Mouse (Mus musculus) layer of hippocampus, postnatal 14 days (tissue): ENCODE data around the gene Grip1. TPM values are rescaled to one million over a fixed set of nuclear protein-coding genes. Genes with fewer than 3 reads are reported as not detected.

ENCODE experiments used
- DNase-seq, 2 experiments: peaks; one replicate each; pipeline ENCODE4 v3.0.0; 2021 to 2022; ENCODE audit warnings: low spot score in 2 of 2, mixed read lengths in 1 of 2
- total RNA-seq, 2 experiments: library from RNA; stranded (reverse); gene quantifications; 2 replicates each; pipeline ENCODE4 v1.2.3; 2021

Gene Grip1
- total RNA-seq, 2 experiments from 2014 or later = 40.2 to 40.3 TPM

DNA sequence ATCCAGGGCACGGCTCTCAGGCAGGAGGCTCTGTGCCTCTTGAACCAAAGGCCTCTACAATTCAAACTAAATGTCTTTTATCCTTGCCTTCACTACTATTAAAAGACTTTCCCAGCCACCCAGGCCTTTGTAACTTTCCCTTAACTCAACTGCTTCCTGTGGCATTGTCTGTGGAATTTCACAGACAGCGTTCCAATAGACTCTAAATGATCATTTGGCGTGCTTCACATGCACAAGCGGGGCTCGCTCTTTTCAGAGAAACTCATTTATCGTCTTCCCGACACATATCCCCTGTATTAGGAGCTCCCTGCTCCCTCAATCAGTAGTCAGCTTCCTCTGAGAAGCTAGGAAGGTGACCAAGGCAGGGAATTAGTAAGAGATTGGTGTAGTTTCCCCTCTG lies 104.8 kb downstream of the Grip1 start:
- no peak for DNase-seq

DNA sequence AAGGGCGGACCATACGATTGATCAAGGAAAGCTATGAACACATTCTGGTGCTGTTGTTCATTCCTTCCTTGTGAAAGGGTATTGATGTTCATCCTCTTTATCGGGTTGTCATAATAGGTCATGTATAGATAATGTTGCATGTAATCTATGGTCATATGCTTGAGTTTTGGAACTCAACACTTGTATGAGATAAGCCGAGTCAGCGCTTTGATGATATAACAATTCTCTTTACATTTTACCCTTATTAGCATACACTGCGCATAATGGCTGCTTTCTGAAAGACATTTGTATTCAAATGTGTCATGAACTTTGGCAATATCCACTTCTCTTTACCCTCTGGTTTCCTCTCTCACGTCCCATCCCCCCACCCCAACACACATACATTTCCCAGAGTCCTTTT lies 111.2 kb downstream of the Grip1 start:
- DNase-seq = no peak

- DNase-seq = no peak
Measured at GRCm38 (mm10) chr10:119573134-119573533, 119.5 kb downstream of the Grip1 start.

- no peak for DNase-seq
Measured at GRCm38 (mm10) chr10:119575780-119576179, 122.2 kb downstream of the Grip1 start.

- no peak for DNase-seq
Measured at GRCm38 (mm10) chr10:119580024-119580423, 126.4 kb downstream of the Grip1 start.

DNA sequence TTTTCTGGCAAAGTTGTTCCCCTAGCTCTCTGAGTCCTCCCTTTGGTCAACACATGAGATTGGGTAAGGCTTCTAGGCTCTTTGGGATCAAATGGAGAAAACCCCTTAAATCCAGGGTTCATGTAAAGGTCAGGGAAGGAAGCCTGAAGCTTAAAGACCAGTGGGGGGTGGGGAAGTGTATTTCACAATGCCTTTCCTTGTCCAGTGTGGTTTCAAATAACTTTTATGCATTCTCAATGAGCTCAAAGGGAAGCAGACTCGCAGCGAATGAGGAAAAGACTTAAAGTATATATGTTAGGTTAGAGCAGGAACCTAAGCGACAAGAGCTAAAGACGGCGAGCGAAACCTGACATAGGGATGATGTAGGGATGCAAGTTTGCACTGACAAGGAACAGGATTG lies 131.0 kb downstream of the Grip1 start:
- DNase-seq = no peak

DNA sequence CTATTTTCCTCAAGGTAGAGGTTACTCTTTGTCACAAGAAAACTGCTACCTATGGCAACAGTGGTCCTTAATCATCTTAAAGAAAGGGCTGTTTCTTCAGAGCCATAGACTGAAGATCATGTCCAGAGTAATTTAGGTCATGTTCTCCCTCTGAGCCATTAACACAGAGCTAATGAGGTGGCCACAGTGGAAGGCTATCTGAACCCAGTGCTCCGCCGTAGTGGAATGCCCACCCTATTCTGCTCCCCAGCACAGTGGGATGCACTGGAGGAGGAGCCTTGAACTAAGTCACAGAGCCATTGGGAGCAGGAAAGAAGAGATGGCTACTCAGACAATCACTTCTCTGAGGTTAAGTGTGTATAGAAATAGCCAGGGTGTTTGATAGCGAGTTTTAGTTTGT lies 133.3 kb downstream of the Grip1 start:
- DNase-seq = no peak

GRCm38 (mm10) chr10:119596822-119597221 lies 143.2 kb downstream of the Grip1 start:
- no peak for DNase-seq

GRCm38 (mm10) chr10:119607501-119607900 lies 153.9 kb downstream of the Grip1 start:
- DNase-seq = no peak

GRCm38 (mm10) chr10:119608998-119609397 lies 155.4 kb downstream of the Grip1 start:
- no peak for DNase-seq

DNA sequence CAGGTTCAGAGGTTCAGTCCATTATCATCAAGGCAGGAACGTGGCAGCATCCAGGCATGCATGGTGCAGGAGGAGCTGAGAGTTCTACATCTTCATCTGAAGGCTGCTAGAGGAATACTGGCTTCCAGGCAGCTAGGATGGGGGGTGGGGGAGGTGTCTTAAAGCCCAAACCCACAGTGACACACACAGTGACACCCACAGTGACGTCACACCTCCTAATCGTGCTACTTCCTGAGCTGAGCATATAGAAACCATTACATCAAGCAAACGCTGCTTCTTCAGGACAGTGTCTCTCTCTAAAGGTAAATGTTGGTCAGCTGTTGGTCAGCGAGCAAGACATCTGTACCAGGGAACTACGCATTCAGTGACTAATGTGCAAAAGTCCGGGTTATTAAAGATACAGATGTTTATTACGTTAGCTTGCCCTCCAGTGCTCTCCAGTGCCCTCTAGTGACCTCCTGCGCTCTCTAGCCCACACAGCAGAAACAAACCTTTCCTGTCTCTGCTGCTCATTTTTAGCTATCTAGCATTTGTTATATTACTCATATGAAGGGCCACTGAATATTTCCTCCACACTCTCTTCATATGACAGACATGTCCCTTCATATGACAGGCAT lies 156.8 kb downstream of the Grip1 start:
- no peak for DNase-seq

DNA sequence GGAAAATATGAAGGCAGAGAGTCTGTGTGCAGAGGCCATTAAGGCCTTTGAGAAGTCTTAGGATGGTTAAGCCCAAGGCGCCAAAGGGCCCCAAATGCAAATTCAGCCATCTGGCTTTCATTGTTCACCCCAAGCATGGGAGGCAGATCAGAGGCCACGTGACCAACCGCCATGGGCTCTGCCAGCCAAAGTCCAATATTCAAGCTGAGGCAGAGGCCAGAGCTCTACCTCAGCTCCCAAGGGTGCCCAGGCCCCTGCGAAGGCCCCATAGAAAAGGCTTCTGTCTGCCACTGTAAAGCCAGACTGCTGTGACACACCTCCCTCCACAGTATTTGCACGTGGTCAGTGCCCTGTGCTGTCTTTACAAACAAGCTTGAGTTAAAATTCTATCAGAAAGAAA lies 158.4 kb downstream of the Grip1 start:
- DNase-seq = no peak

DNA sequence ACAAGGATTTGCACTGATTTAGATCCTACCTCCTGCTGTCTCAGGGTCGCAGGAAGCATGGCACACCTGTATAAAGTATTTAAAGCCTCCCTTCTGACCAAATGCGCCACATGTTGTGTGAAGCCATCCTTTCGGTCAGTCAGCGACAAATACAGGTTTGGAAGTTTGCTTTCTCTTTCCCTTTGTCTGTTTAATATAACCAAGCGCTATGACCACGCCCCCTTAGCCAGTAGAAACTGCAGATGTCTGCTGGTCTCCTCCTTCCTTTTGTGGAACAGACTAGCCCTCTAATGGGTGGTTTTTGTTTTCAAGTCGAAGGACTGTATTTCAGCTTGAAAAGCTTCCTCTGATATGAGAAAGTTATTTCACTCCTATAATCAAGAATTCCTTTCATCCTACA lies 161.1 kb downstream of the Grip1 start:
- no peak for DNase-seq

DNA sequence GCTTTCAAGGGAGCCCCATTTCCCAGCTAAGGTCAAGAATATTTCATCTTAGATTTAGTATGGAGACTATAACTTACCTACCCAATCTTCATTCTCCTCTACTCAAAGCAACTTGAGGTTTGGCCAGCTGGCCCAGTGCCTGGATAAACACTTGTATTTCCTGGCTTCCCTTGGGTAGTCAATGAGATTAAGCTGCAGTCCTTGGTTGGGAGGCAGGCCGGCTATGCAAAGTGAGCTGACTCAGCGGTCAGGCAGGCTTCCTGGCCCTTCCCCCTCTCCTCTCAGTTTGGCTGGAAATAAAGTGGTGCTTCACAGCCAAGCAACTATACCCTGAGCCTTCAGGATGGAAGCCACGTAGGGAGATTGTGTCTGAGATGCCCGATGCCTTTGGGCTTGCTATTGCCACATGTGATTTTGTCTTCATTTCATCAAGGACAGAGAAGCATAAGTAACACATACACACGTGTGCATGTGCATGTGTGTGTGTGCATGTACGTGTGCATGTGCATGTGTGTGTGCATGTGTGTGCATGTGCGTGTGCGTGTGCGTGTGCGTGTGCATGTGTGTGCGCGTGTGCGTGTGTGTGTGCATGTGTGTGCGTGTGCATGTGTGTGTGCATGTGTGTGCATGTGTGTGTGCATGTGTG lies 161.7 kb downstream of the Grip1 start:
- DNase-seq = peak; percentile 20 to 37

DNA sequence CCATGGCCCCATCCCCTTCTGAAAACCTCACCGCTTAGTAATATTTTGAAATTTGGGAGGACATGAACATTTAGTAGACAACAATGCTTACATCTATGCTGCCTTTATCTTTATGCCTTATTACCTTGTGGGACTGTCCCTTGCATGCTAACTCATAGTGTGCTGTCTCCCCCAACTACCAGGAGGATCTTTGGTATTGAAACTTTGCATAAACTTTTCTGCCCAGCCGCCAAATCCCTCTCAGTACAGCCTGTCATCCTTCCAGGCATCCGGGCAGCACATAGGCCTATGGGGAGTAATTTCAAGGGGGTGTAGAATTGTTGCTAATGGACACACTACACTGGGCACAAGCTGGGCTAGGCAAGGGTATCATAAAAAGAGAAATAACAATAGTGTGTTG lies 162.4 kb downstream of the Grip1 start:
- DNase-seq = no peak

DNA sequence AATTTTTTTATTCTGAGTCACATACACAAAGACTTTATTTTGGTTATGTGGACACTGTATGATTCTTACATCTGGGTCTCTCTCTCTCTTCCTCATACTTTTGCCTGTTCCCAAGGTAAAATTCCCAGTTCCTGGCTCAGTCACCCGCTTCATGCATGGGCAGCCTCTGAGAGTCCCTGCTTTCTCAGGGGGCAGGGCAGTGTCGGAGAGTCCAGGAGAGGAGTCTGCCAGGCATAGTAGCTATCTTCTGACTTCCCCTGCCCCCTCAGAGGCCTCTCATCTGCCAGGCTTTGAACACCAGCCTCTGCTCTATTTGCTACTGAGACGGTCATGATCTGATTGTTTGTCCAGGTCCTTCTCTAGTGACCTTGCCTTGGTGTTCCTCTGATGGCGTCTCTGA lies 175.0 kb downstream of the Grip1 start:
- DNase-seq = no peak

- DNase-seq = no peak
Measured at GRCm38 (mm10) chr10:119630401-119630800, 176.8 kb downstream of the Grip1 start.

DNA sequence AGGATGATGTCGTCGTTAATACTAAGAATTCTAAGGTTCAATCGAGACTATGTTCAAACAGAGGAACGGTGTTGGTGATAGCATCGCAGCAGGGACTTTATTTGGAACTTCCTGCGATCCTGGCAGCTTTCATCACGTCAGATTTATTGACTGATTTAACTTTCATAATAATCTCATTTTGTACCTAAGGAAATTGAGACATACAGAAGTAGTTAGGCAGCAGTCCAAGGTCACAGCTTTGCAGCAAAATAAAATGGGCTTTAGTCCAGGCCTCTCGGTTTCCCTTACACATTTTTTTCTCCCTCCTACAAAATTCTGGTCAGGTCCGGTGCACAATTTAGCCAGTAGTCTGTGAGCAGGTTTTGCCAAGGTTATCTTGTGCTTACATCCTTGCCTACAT lies 178.3 kb downstream of the Grip1 start:
- DNase-seq = no peak

DNA sequence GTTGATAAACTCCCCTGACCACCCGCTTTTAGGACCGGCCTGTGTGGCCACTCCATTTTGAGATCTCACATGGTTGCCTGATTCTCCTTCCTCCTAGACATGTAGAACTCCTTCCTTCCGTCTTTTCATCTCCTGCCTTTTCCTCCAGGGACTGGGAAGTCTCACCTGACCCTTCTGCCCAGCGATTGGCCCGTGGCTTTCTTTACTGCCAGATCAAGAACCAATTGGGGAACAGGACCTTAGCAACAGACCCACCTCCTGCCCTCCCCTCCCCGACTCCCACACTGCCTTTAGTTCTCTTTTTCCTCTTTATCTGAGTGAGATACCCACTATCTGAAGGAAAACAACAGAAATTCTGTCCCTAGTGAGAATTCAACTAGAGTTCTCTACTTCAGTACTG lies 180.9 kb downstream of the Grip1 start:
- no peak for DNase-seq

- DNase-seq = peak in 1 of 2 experiments; percentile 20
Measured at GRCm38 (mm10) chr10:119640534-119640933, 186.9 kb downstream of the Grip1 start.

DNA sequence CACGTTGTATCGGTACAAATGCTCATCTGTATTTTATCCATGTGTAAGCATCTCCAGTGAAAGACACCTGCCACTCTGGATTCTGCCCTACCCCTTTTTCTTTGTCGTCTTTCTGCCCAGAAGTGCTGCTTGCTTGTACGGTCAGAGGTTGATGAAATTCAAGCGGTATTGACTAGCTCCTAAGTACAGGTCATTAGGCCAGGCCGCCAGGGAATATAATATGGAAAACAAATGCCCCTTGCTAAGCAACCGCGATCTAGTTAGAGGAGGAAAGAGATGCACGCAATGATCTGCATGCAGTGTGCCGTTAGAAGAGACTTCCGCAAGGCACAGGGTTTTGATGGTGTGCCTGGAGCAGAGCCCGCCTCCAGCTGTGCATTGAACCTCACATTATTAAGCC lies 187.4 kb downstream of the Grip1 start:
- DNase-seq = no peak

DNA sequence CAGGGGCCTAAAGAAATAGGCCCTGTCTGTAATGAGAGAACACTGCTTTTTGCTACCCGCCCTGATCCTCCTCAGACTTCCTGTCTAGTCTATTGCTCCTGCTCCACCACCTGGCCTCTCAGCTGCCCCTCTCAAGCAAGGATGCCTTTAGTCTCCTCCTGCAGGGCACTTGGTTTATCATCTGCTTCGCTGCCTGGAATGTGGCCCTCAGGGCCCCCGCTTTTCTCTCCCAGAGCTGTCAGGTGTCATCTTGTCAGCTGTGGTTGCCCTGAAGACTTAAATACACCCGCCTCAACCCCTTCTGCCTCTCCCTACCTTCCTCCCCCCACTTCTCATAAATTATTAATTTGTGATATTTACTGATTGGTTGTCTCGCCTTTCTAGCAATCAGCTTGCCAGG lies 190.7 kb downstream of the Grip1 start:
- DNase-seq = no peak
